Mouse (Mus musculus): ENCODE results near the gene Ube3b.

DNA sequence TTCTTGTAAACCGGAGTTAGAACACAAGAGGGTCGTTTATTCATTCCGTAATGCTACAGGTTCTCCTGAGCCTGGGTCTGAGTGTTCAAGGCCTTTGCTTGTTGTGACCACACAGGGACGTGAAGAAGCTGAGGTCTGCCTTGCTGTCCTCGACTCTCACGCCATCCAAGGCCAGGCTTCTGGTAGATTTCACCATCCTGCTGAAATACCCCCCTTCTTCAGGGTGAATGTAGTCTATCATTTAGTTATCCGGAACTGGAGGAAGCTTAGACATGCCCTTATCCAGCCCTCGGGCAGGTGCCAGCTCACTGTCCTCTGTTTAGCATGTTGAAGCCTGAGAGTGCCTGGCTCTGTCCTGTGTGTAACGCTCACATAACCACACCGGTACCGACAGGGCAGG is 28.4 kb downstream of the Ube3b start:
- TF ChIP-seq POLR2A (IDR thresholded peaks at IDR 0.05; ENCODE audit: insufficient read depth, low read length) (no peak), CTCF (IDR thresholded peaks at IDR 0.05; ENCODE audit: low read depth, low read length) (no peak), EP300 (IDR thresholded peaks at IDR 0.05; ENCODE audit: insufficient read depth, low read depth, low read length) (no peak)
